Mouse (Mus musculus) inflammation-experienced regulatory T-cells, adult 6 months (primary cell): ENCODE results near the gene Tanc1. TPM values are rescaled to one million over a fixed set of nuclear protein-coding genes. Genes with fewer than 3 reads are reported as not detected.

Source experiments
- polyA plus RNA-seq, 3 experiments: library from polyadenylated mRNA; unstranded; fragments of 100-300 nt; shearing (Covaris generic); gene quantifications; one replicate each; pipeline ENCODE4 v1.2.1; 2017

Tanc1 gene
- polyA plus RNA-seq, 3 experiments from 2014 or later, result 4.7 to 13.5 (median 9.6) TPM

Other genes starting within 250 kb of the Tanc1 start
- gene Dapl1, start 127.4 kb upstream of the Tanc1 start, polyA plus RNA-seq, result 10 to 100 TPM in 2 of 3 experiments, not detected in 1; 14.2 to 23.9 TPM